Comparison of ENCODE assay signal across 23 mouse cellular contexts in genomic region chr2:25986601-25987000, GRCm38 (mm10). TPM values are rescaled to one million over a fixed set of nuclear protein-coding genes. Genes with fewer than 3 reads are reported as not detected.
A peak's percentile ranks its signal among the peaks of the same experiment; 100 is the strongest.
DNase-seq lines count a peak whose midpoint lies in the region; ATAC-seq and TF ChIP-seq lines count a peak whose summit lies in the region.
"Had no signal": no experiment of that assay in that cellular context is flagged by ENCODE, and none has a peak within 500 bp of the region (broad histone marks: within the 10 kb centered on the region; RNA-seq: fewer than 3 reads in every experiment).

No protein-coding gene starts in this region.

- TF ChIP-seq CTCF in testis, adult 2 months (IDR thresholded peaks at IDR 0.05; ENCODE audit: control insufficient read depth, insufficient read depth, insufficient replicate concordance, low read depth, low read length), result no peak
- TF ChIP-seq CTCF in Patski (IDR thresholded peaks at IDR 0.05), result no peak

- in situ Hi-C loops in Patski (cut with MboI; ENCODE audit: low pct_unique_long_range_greater_than_20kb), result no loop called here

- H3ac ChIP-seq in myocyte (ENCODE audit: control insufficient read depth, insufficient read length), result no peak overlapping the region

- DNase-seq in adrenal gland, adult 8-10 months, result peak; percentile 40
- no peak for DNase-seq in adrenal gland, postnatal 10 days
- DNase-seq in testis, postnatal 14 days (ENCODE audit: low spot score), result no peak
- no peak for DNase-seq in Patski (ENCODE audit: low read depth, low spot score)
- no peak for DNase-seq in spleen, adult 12 weeks (ENCODE audit: low spot score)
- DNase-seq in thymus, adult 18-20 months, result no peak
- DNase-seq: B cell, adult 2 months; cerebellum, adult 2 months; cerebellum, postnatal 10 days; heart, adult 2 months; heart, postnatal 36 days; kidney, adult 8-10 months had no signal

- CTCF ChIA-PET in Patski (lab: Charles Lee), result no interaction called here

- peaks cover 10% of the 10 kb centered on the region for H3K79me2 ChIP-seq in myocyte (ENCODE audit: control insufficient read depth, insufficient read depth)

- H3K4me3 ChIP-seq in testis, adult 2 months (ENCODE audit: control insufficient read depth, low read depth, low read length), result peak overlapping the region; percentile 27
- no peak overlapping the region for H3K4me3 ChIP-seq in myocyte
- H3K4me3 ChIP-seq: embryonic facial prominence, embryonic 15.5 days; erythroblast, embryonic 14.5 days; forebrain, embryonic 10.5 days; heart, adult 2 months; heart, embryonic 12.5 days; hindbrain, embryonic 15.5 days had no signal

- ATAC-seq in Patski, result peak; percentile 31
- ATAC-seq: CD4-positive, CD25-positive, alpha-beta regulatory T cell, adult 4 months; forebrain, embryonic 14.5 days; intestine, embryonic 16.5 days had no signal

- POLR2A ChIA-PET in Patski (lab: Charles Lee), result interaction anchor here (0.8 to 0.9 kb wide), 2 partner anchors 35 to 114 kb away, joined by 3 to 5 read pairs; partner anchors contain the start of gene Ubac1

- no peak overlapping the region for H3K27ac ChIP-seq in testis, adult 2 months (ENCODE audit: control insufficient read depth, insufficient read depth, low read depth, low read length)
- H3K27ac ChIP-seq: embryonic facial prominence, embryonic 15.5 days; forebrain, embryonic 10.5 days; heart, adult 2 months; hindbrain, embryonic 15.5 days had no signal

- TF ChIP-seq POLR2A in testis, adult 2 months (IDR thresholded peaks at IDR 0.05; ENCODE audit: control insufficient read depth, low read depth, low read length), result no peak
- TF ChIP-seq POLR2A in myocyte (IDR thresholded peaks at IDR 0.05; ENCODE audit: insufficient read length, low read depth), result no peak

- peak overlapping the region; percentile 39 for H3K4me2 ChIP-seq in myocyte (ENCODE audit: low read depth)
- H3K4me2 ChIP-seq: embryonic facial prominence, embryonic 15.5 days; heart, embryonic 12.5 days; hindbrain, embryonic 15.5 days had no signal

- peaks cover 4% of the 10 kb centered on the region for H3K4me1 ChIP-seq in testis, adult 2 months (ENCODE audit: control insufficient read depth, insufficient read depth, low read length)

- H3K36me3 ChIP-seq in testis, adult 2 months (ENCODE audit: control insufficient read depth, insufficient read depth, low read length), result no peaks in the 10 kb centered on the region
- no peaks in the 10 kb centered on the region for H3K36me3 ChIP-seq in myocyte (ENCODE audit: control insufficient read depth, insufficient read depth)
- H3K36me3 ChIP-seq: embryonic facial prominence, embryonic 15.5 days; forebrain, embryonic 10.5 days; G1E; heart, embryonic 12.5 days; hindbrain, embryonic 15.5 days had no signal

- H3K27me3 ChIP-seq in testis, adult 2 months (ENCODE audit: control insufficient read depth, insufficient read depth, low read length), result no peaks in the 10 kb centered on the region
- no peaks in the 10 kb centered on the region for H3K27me3 ChIP-seq in Patski
- H3K27me3 ChIP-seq in myocyte (ENCODE audit: control insufficient read depth, insufficient read depth, insufficient read length), result no peaks in the 10 kb centered on the region
- H3K27me3 ChIP-seq: embryonic facial prominence, embryonic 15.5 days; heart, embryonic 12.5 days; hindbrain, embryonic 15.5 days had no signal

TF ChIP-seq in myocyte, 11 proteins besides CTCF, POLR2A, EP300 and RAD21:
- TF ChIP-seq REST (IDR thresholded peaks at IDR 0.05; ENCODE audit: insufficient read depth, insufficient read length) (no peak), TCF3 (IDR thresholded peaks at IDR 0.05; ENCODE audit: insufficient read length, low read depth) (no peak), E2F4 (IDR thresholded peaks at IDR 0.05; ENCODE audit: insufficient read depth) (no peak), MAX (IDR thresholded peaks at IDR 0.05; ENCODE audit: low read depth) (no peak)

RNA-seq across cellular contexts. Expression of gene Camsap1, which starts 3.5 kb away (rescaled TPM):
- 10 to 100 TPM; 36.7 to 45.2 (median 39.8) TPM for total RNA-seq in adrenal gland, adult 8-10 months (2022)
- 10 to 100 TPM; 28.2 to 28.7 TPM for total RNA-seq in adrenal gland, postnatal 10 days (2021)
- polyA plus RNA-seq in testis, adult 2 months (2012; rRNA removed), result 108 and 125 TPM in 2 replicates
- polyA plus RNA-seq in Patski (2021) (38.9 TPM), myocyte (2012; fragmentation: generic; extraction: Trizol) (12.1 TPM)

RNA-seq across cellular contexts. Expression of gene Ubac1, which starts 34.9 kb away (rescaled TPM):
- 10 to 100 TPM; 24.8 to 39.8 (median 29.9) TPM for total RNA-seq in adrenal gland, adult 8-10 months (2022)
- total RNA-seq in adrenal gland, postnatal 10 days (2021), result 10 to 100 TPM; 50.5 to 77.3 TPM
- polyA plus RNA-seq in testis, adult 2 months (2012; rRNA removed), result 65.1 and 71.2 TPM in 2 replicates
- polyA plus RNA-seq in Patski (2021), result 66.1 TPM
- polyA plus RNA-seq in myocyte (2012; fragmentation: generic; extraction: Trizol), result 128 TPM
